Mouse (Mus musculus) stomach, postnatal 0 days (tissue): ENCODE measurements around the gene Zbtb16. TPM values are rescaled to one million over a fixed set of nuclear protein-coding genes. Genes with fewer than 3 reads are reported as not detected.

Source experiments
- ATAC-seq: fragments of 200-750 bp; cut with Nextera tagmentation; 2 replicates; pipeline ENCODE4 v1.8.0; 2017; ENCODE audit not compliant: low FRiP score, low TSS enrichment
- DNase-seq: peaks from one replicate; pipeline ENCODE4 v3.0.0-alpha.2; 2016; ENCODE audit warnings: low spot score
- H3K27ac ChIP-seq: fragments of 300-500 bp; sonication (generic); replicated peaks from 2 replicates; pipeline ENCODE4 v1.5.1; 2014; ENCODE audit warnings: mild to moderate bottlenecking, control low read depth
- H3K27me3 ChIP-seq: fragments of 300-500 bp; sonication (generic); 2 replicates; pipeline ENCODE4 v1.6.1; 2014; ENCODE audit warnings: low read length; ENCODE audit not compliant: control insufficient read depth, insufficient read depth
- H3K36me3 ChIP-seq: fragments of 300-500 bp; sonication (generic); 2 replicates; pipeline ENCODE4 v1.6.1; 2014; ENCODE audit warnings: low read length, mixed read lengths; ENCODE audit not compliant: control insufficient read depth, insufficient read depth
- H3K4me1 ChIP-seq: fragments of 300-500 bp; sonication (generic); replicated peaks from 2 replicates; pipeline ENCODE4 v1.6.1; 2014; ENCODE audit warnings: antibody characterized with exemption; ENCODE audit not compliant: control insufficient read depth, insufficient read depth
- H3K4me2 ChIP-seq: fragments of 300-500 bp; sonication (generic); replicated peaks from 2 replicates; pipeline ENCODE4 v1.6.1; 2014; ENCODE audit warnings: low read depth, mild to moderate bottlenecking, control low read depth, moderate library complexity
- H3K4me3 ChIP-seq: fragments of 300-500 bp; sonication (generic); 2 replicates; pipeline ENCODE4 v1.5.1; 2014; ENCODE audit warnings: low read depth, low read length, control low read depth
- H3K9ac ChIP-seq: fragments of 300-500 bp; sonication (generic); 2 replicates; pipeline ENCODE4 v1.6.1; 2014; ENCODE audit warnings: mild to moderate bottlenecking, low read length, control low read depth, mixed read lengths
- H3K9me3 ChIP-seq: fragments of 300-500 bp; sonication (generic); 2 replicates; pipeline ENCODE4 v1.6.1; 2016; ENCODE audit warnings: low read length; ENCODE audit not compliant: control insufficient read depth
- CTCF ChIP-seq: IDR thresholded peaks from 2 replicates; pipeline ENCODE4 v1.5.1; 2016; ENCODE audit warnings: antibody characterized with exemption, low read depth, mild to moderate bottlenecking, moderate library complexity
- EP300 ChIP-seq: optimal IDR thresholded peaks from 2 replicates; pipeline ENCODE3; 2016; ENCODE audit warnings: antibody characterized with exemption
- WGBS: fragments of 180-500 bp; shearing (Covaris S2); extraction: QIAGEN DNeasy Blood & Tissue Kit; methylation state at CpG from one replicate; pipeline ENCODE4 v1.1.7; 2014; 5-methylcytosine and 5-hydroxymethylcytosine counted together
- polyA plus RNA-seq: library from polyadenylated mRNA; unstranded; fragments of >200 nt; fragmentation: Nextera tagmentation; extraction: Ambion mirVana; gene quantifications from 2 replicates; pipeline ENCODE4 v1.2.1, GENCODE M21; 2015

The Zbtb16 gene
- polyA plus RNA-seq, 1 experiment from 2014 or later: 1.7 TPM

GRCm38 (mm10) chr9:48814881-48815495 lies 21.0 kb downstream of the Zbtb16 start:
- no peaks in the 10 kb centered on the region for H3K9me3 ChIP-seq
- H3K4me2 ChIP-seq: no peak overlapping the region
- 0 out of 2 replicates have a peak, but pooled peaks cover 2% of the 10 kb centered on the region for H3K4me1 ChIP-seq
- no peaks in the 10 kb centered on the region for H3K36me3 ChIP-seq
- H3K27ac ChIP-seq: no peak overlapping the region
- TF ChIP-seq EP300: no peak
- no peak for TF ChIP-seq CTCF
- H3K9ac ChIP-seq: no peak overlapping the region
- no peaks in the 10 kb centered on the region for H3K27me3 ChIP-seq
- H3K4me3 ChIP-seq: no peak overlapping the region
- ATAC-seq (no peak), DNase-seq (no peak)
- 89% methylated on average over 12 of the region's 12 CpGs for WGBS

DNA sequence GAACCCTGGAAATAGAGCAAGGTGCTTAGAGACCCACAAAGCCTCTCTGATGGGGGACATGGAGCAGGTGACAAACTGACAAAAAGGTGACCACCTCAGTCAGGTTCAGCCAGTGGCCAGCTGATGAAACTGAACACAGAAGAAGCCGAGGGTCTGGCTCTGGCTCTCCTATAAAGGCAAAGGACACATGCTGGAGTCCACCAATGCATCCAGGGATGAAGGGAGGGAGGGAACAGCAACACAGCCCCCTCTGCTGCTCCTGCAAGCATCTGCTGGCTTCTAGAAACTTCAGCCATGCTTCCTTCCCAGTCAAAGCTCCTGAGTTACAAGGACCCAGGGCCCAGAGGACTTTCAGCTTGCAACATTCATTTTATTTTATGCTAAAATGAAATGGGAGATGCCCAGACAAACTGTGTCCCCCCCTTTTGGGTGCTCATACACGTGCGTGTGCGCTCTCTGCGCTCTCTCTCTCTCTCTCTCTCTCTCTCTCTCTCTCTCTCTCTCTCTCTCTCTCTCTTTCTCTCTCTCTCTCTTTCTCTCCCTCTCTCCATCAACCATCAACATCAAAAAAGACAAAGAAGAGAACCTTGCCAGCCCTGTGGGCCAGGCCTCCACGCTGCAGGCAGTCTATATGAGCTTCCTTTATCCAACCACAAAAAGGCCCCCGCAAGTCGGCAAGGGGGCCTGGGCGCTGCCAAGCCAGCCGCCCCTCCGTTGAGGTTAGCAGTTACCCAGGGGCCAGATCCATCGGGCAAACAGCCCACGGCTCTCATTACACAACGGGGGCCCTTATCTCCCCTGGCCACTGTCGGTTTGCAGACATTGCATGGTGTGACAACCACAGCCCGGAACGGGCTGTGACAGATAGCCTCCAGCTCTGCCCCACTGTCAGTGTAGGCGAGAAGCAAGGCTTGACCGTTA lies 21.8 kb downstream of the Zbtb16 start:
- TF ChIP-seq CTCF (peak; percentile 34; the same call in 1 of the 2 replicates), EP300 (no peak)
- Histone ChIP-seq H3K4me3 (no peak overlapping the region), H3K9ac (no peak overlapping the region), H3K9me3 (no peaks in the 10 kb centered on the region), H3K27me3 (no peaks in the 10 kb centered on the region), H3K36me3 (no peaks in the 10 kb centered on the region), H3K27ac (no peak overlapping the region), H3K4me2 (no peak overlapping the region), H3K4me1 (0 out of 2 replicates have a peak, but pooled peaks cover 2% of the 10 kb centered on the region)
- 53% methylated on average over 19 of the region's 19 CpGs for WGBS
- DNase-seq: no peak
- ATAC-seq: no peak

- no peaks in the 10 kb centered on the region for H3K4me1 ChIP-seq
- no peak for ATAC-seq
- no peaks in the 10 kb centered on the region for H3K36me3 ChIP-seq
- H3K4me2 ChIP-seq: no peak overlapping the region
- H3K9ac ChIP-seq: no peak overlapping the region
- no peak for DNase-seq
- no peaks in the 10 kb centered on the region for H3K9me3 ChIP-seq
- H3K27me3 ChIP-seq: no peaks in the 10 kb centered on the region
- 91% methylated on average over 6 of the region's 6 CpGs for WGBS
- H3K27ac ChIP-seq: no peak overlapping the region
- TF ChIP-seq EP300: no peak
- TF ChIP-seq CTCF: no peak
- H3K4me3 ChIP-seq: no peak overlapping the region
Measured at GRCm38 (mm10) chr9:48812352-48812751, 23.7 kb downstream of the Zbtb16 start.

DNA sequence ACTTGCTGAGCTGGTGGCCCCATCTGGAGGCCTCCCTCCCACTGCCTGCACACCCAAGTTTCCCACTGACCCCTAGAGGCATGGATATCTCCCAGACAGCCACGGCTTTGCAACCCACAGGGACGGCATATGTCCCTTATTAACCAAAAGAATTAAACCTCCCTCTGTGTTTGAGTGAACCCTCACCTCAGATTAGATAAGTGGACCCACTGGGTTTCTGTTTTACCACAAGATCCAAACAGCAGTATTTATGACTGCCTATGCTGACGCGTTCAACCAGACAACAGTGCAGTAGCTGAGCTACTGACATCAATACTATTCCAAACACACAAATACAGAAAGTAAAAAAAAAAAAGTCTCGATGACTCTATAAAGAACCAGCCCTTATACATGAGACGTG lies 29.4 kb downstream of the Zbtb16 start:
- no peak for DNase-seq
- no peak overlapping the region for H3K9ac ChIP-seq
- H3K9me3 ChIP-seq: no peaks in the 10 kb centered on the region
- H3K36me3 ChIP-seq: no peaks in the 10 kb centered on the region
- TF ChIP-seq EP300 (no peak), CTCF (no peak)
- no peak overlapping the region for H3K4me3 ChIP-seq
- no peaks in the 10 kb centered on the region for H3K4me1 ChIP-seq
- H3K27me3 ChIP-seq: no peaks in the 10 kb centered on the region
- no peak overlapping the region for H3K27ac ChIP-seq
- no peak overlapping the region for H3K4me2 ChIP-seq
- ATAC-seq: no peak
- WGBS: 58% methylated on average over 6 of the region's 6 CpGs

DNA sequence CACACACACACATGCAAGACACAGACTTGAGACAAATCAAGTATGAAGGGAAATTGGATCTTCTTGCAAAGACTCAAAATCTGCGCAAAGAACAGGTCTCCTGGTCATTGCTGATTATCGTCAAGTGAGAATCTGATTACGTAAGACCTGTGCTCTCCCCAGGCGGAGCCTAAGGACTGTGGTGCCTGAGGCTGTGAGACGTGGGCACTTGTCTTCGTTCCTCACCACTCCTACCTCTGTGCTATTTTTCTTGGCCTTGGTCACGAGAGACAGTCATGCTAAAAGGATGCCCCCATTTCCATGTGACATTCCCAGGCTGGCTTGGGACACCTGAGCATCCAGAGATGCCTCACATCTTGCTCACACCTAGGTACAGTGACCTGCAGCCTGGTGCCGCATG lies 30.2 kb downstream of the Zbtb16 start:
- Histone ChIP-seq H3K27ac (no peak overlapping the region), H3K9me3 (no peaks in the 10 kb centered on the region), H3K4me1 (no peaks in the 10 kb centered on the region), H3K4me3 (no peak overlapping the region), H3K4me2 (no peak overlapping the region), H3K27me3 (no peaks in the 10 kb centered on the region), H3K9ac (no peak overlapping the region), H3K36me3 (no peaks in the 10 kb centered on the region)
- WGBS: 84% methylated on average over 8 of the region's 8 CpGs
- ATAC-seq: no peak
- TF ChIP-seq EP300 (no peak), CTCF (no peak)
- no peak for DNase-seq

DNA sequence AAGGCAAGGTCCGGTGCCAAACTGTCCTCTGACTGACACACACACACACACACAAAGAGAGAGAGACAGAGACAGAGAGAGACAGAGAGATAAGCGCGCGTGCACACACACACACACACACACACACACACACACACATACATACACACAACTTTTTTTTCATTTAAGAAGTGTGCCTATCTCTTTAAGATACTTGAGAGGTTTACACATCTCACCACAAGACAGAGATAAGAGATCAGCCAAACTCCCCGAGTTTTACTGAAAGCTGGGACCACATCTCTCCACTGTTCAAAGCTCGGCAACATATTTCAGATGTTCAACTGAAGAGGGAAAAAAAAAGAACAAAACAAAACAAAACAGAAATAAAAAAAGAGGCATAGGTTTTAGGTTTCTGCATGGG lies 31.5 kb downstream of the Zbtb16 start:
- no peak for DNase-seq
- no peak overlapping the region for H3K9ac ChIP-seq
- no peak for ATAC-seq
- H3K4me3 ChIP-seq: no peak overlapping the region
- no peaks in the 10 kb centered on the region for H3K36me3 ChIP-seq
- no peaks in the 10 kb centered on the region for H3K27me3 ChIP-seq
- no peaks in the 10 kb centered on the region for H3K9me3 ChIP-seq
- WGBS: 62% methylated on average over 6 of the region's 6 CpGs
- no peak for TF ChIP-seq EP300
- TF ChIP-seq CTCF: no peak
- no peak overlapping the region for H3K4me2 ChIP-seq
- H3K4me1 ChIP-seq: no peaks in the 10 kb centered on the region
- no peak overlapping the region for H3K27ac ChIP-seq
